Mouse (Mus musculus) urinary bladder, postnatal 36 days (tissue): ENCODE data around the gene Phxr2.

Source experiments
- DNase-seq, 2 experiments: peaks; one replicate each; pipeline ENCODE4 v3.0.0; 2022; ENCODE audit warnings: low spot score in 2 of 2, mixed read lengths in 1 of 2

Gene Phxr2

DNA sequence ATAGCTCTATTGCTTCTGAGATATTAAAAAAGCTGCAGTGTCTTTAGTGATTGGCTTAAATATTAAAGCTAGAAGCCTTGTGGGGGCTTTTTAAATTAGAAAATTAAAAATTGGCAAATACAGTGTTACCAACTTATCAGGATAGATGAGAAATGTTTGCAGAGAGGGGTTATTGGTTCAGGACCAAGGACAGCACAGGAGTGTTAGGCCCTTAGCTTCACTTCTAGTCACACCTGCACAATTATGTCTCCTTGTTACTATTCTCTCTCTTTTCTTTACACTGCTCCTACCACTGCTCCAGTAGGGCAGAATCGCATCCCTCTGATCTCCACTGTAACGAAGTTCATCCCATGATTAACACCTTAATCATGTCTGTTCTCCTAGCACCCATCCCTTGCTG, 31.0 kb downstream of the Phxr2 start:
- DNase-seq = no peak

DNA sequence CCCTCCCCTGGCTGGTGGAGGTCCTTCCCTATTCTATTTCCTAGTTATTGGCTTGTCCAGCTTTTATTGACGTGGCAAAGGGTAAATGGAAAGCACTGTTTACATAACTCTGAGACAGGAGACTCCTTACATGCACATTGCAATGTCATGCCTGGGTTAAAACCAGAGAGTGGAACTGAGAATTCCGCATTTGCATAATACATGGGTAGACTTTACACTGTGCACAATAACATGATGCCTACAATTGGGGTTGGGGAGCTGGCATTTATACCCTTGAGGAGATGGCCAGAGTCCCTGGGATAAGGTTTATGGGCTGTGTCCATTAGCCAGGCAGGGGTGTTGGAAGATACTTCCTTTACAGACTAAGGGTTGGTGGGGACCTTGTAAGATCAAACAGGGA, 32.8 kb downstream of the Phxr2 start:
- DNase-seq = no peak

- no peak for DNase-seq
Observed at GRCm38 (mm10) chr10:99089906-99090305, 36.2 kb downstream of the Phxr2 start.

GRCm38 (mm10) chr10:99086029-99086428, 40.1 kb downstream of the Phxr2 start:
- DNase-seq = no peak

DNA sequence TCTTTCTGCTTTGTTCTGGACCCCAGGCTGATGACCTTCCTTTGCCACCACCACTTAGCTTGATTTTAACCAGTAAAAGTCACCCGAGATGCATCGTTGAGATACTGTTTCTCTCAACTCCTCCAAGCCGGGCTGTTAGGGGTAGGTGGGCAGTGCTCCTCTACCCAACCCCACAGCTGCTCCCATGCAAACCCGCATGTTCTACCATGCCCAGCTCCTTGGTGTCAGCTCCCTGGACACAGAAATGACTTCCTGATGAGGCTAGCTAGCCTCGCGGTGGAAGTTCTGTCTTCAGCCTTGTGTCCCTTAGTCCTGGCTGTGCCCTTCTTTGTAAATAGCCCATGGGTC, 40.9 kb downstream of the Phxr2 start:
- DNase-seq = no peak

DNA sequence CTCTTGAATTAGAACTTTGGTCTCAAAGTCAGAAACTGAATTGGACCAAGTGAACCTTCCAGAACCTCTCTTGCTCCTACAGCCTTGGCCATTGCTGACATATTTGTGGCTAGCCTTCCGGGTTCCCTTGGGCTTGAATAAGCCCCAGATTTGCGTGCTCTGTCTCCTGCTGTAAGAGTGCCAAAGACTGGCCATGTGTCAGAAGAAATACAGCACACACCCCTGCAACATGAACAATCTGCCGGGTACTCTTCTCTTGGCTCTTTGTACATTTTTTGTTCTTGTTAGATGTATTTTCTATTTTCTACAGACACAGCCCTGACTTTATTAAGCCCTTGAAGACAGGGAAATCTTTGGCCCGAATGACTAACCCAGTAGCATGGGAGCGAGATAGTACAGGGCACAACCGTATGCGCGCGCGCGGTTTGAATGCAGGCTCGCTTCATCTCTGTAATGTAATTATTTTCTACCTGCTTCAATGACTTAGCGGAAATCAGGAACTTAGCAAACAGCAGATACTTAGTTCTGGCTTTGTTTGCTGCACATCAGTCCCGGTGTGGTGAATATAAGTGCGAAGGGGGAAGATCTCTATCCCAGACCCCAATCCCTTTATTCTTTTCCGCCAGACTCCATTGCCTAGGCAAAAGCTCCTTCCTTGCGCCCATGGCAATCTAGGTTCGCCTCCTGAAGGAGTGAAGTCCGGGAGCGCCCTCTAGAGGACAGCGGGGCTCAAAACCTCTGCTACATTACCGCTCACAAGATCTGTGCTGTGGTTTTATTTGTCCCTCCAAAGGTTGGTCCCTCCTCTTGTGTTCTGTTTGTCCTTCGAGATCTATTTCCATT, 41.5 kb downstream of the Phxr2 start:
- DNase-seq = peak; percentile 80 to 86

GRCm38 (mm10) chr10:99083431-99084003, 42.6 kb downstream of the Phxr2 start:
- peak in 1 of 2 experiments; percentile 25 for DNase-seq

DNA sequence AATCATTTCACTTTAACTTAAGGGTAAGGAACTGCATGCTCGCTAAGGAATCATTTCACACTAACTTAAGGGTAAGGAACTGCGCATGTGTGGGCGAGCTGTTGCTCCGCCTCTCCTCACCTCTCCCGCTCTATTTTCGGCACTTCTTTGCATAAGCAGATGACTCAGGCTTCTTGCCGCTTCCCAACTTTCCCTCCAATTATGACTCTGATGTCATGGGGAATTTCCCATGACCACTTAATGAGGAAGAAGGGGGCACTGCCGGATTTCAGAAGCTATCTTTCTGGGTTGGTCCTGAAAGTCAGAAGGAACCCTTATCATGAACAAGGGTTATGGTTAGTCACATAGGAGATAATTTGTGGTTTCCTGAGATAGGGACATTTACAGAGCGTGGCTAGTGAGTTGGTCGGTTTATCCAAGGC, 44.5 kb downstream of the Phxr2 start:
- no peak for DNase-seq

GRCm38 (mm10) chr10:99078621-99079020, 47.5 kb downstream of the Phxr2 start:
- DNase-seq = no peak

- no peak for DNase-seq
Observed at GRCm38 (mm10) chr10:99076113-99076895, 49.8 kb downstream of the Phxr2 start.
